Mouse (Mus musculus) forebrain, embryonic 14.5 days (tissue): ENCODE data around the gene Lce1h. TPM values are rescaled to one million over a fixed set of nuclear protein-coding genes. Genes with fewer than 3 reads are reported as not detected.

Source experiments
- ATAC-seq: fragments of 200-750 bp; cut with Nextera tagmentation; 2 replicates; pipeline ENCODE4 v1.8.0; 2017; ENCODE audit warnings: mild to moderate bottlenecking, moderate library complexity
- DNase-seq: peaks from one replicate; pipeline ENCODE4 v3.0.0-alpha.2; 2015; ENCODE audit warnings: low spot score
- H3K27ac ChIP-seq: fragments of 300-500 bp; sonication (generic); 2 replicates; pipeline ENCODE4 v1.5.1; 2014; ENCODE audit warnings: low read depth, mild to moderate bottlenecking, control low read depth, low read length, moderate library complexity
- H3K27me3 ChIP-seq: fragments of 300-500 bp; sonication (generic); replicated peaks from 2 replicates; pipeline ENCODE4 v1.6.1; 2014; ENCODE audit warnings: low read length, control low read depth, mixed read lengths; ENCODE audit not compliant: control insufficient read depth, insufficient read depth
- H3K36me3 ChIP-seq: fragments of 300-500 bp; sonication (generic); 2 replicates; pipeline ENCODE4 v1.6.1; 2014; ENCODE audit warnings: low read length, control low read depth; ENCODE audit not compliant: control insufficient read depth, insufficient read depth
- H3K4me1 ChIP-seq: fragments of 300-500 bp; sonication (generic); 2 replicates; pipeline ENCODE4 v1.6.1; 2014; ENCODE audit warnings: antibody characterized with exemption, low read length, control low read depth; ENCODE audit not compliant: control insufficient read depth, insufficient read depth
- H3K4me2 ChIP-seq: fragments of 300-500 bp; sonication (generic); 2 replicates; pipeline ENCODE4 v1.6.1; 2014; ENCODE audit warnings: mild to moderate bottlenecking, control low read depth, low read length
- H3K4me3 ChIP-seq: fragments of 300-500 bp; sonication (generic); 2 replicates; pipeline ENCODE4 v1.5.1; 2014; ENCODE audit warnings: low read depth, low read length, control low read depth
- H3K9ac ChIP-seq: fragments of 300-500 bp; sonication (generic); 2 replicates; pipeline ENCODE4 v1.6.1; 2014; ENCODE audit warnings: mild to moderate bottlenecking, low read length, control low read depth, moderate library complexity
- H3K9me3 ChIP-seq: fragments of 300-500 bp; sonication (generic); replicated peaks from 2 replicates; pipeline ENCODE4 v1.6.1; 2016; ENCODE audit warnings: low read length, control low read depth, mixed read lengths; ENCODE audit not compliant: control insufficient read depth
- WGBS: fragments of 180-500 bp; shearing (Covaris S2); extraction: QIAGEN DNeasy Blood & Tissue Kit; methylation state at CpG from one replicate; pipeline ENCODE4 v1.1.7; 2014; 5-methylcytosine and 5-hydroxymethylcytosine counted together
- polyA plus RNA-seq: library from polyadenylated mRNA; unstranded; fragments of >200 nt; fragmentation: Nextera tagmentation; extraction: Ambion mirVana; gene quantifications from 2 replicates; pipeline ENCODE4 v1.2.1, GENCODE M21; 2014

Gene Lce1h
- polyA plus RNA-seq, 1 experiment from 2014 or later: not detected

DNA sequence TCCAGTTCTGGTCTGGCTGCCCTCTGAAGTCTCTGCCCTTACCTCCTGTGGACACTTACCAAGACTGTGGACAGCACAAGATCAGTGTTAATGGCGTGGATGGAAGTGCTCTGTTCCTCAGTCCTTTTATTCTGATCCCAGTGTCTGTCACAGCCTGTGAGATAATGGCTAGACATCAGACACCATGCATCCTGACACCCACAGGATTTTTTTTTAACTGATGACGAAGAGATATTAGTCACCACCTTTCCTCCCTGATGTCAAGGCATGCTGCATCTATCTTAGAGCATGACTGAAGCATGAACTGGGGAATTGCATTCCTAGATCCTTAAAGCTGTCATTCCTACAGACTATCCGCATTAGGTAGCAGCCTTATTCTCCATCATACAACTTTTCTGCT, 44.6 kb downstream of the Lce1h start, which contains the start of gene Lce1f:
Lce1f (minus strand) TSS at position 101 of the 400 bp plus-strand sequence.
- Histone ChIP-seq H3K36me3 (no peaks in the 10 kb centered on the region), H3K4me2 (no peak within 1 kb of the TSS), H3K27me3 (no peaks in the 10 kb centered on the region), H3K4me3 (no peak within 1 kb of the TSS), H3K4me1 (no peaks in the 10 kb centered on the region), H3K27ac (no peak within 1 kb of the TSS), H3K9me3 (no peaks in the 10 kb centered on the region), H3K9ac (no peak within 1 kb of the TSS)
- no peak for ATAC-seq
- no peak for DNase-seq
- WGBS: 85% methylated on average over 3 of the region's 3 CpGs

DNA sequence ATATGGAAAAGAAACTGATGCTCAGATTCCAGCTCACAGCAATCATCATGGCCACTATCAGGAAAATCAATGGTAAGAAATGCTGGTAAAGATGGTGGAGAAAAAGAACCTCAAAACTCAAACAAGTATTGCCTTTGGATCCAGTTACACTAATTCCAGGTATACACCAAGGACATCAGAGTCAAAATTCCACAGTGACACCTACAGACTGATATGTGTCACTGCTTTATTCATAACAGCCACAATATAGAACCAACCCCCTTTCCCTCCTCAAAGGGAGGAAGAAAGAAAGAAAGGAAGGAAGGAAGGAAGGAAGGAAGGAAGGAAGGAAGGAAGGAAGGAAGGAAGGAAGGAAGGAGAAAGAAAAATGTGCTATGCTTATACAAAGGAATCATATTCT, 49.7 kb downstream of the Lce1h start:
- Histone ChIP-seq H3K9ac (no peak overlapping the region), H3K4me3 (no peak overlapping the region), H3K27me3 (no peaks in the 10 kb centered on the region), H3K4me2 (no peak overlapping the region), H3K27ac (no peak overlapping the region), H3K4me1 (no peaks in the 10 kb centered on the region), H3K9me3 (no peaks in the 10 kb centered on the region), H3K36me3 (no peaks in the 10 kb centered on the region)
- ATAC-seq (no peak), DNase-seq (no peak)

Other genes with a start within 250 kb of the Lce1h start
- not detected in 2 replicates for gene 2310046K23Rik, start 230.6 kb downstream of the Lce1h start, polyA plus RNA-seq
- gene Ivl, start 191.3 kb downstream of the Lce1h start, polyA plus RNA-seq: not detected in 2 replicates
- gene Smcp, start 176.1 kb downstream of the Lce1h start, polyA plus RNA-seq: not detected in 2 replicates
- gene 2210017I01Rik, start 157.6 kb downstream of the Lce1h start, polyA plus RNA-seq: not detected in 2 replicates
- gene Lce6a, start 143.4 kb downstream of the Lce1h start, polyA plus RNA-seq: not detected in 2 replicates
- gene Lce1a1, start 116.8 kb downstream of the Lce1h start, polyA plus RNA-seq: not detected in 2 replicates
- gene Lce1b, start 108.1 kb downstream of the Lce1h start, polyA plus RNA-seq: not detected in 2 replicates
- gene Lce1a2, start 94.8 kb downstream of the Lce1h start, polyA plus RNA-seq: not detected in 2 replicates
- gene Lce1c, start 85.8 kb downstream of the Lce1h start, polyA plus RNA-seq: not detected in 2 replicates
- gene Lce1d, start 77.9 kb downstream of the Lce1h start, polyA plus RNA-seq: not detected in 2 replicates
- not detected in 2 replicates for gene Lce1e, start 56.0 kb downstream of the Lce1h start, polyA plus RNA-seq
- not detected in 2 replicates for gene Lce1f, start 44.7 kb downstream of the Lce1h start, polyA plus RNA-seq
- not detected in 2 replicates for gene Gm38119, start 26.0 kb downstream of the Lce1h start, polyA plus RNA-seq
- gene Lce1g, start 12.7 kb downstream of the Lce1h start, polyA plus RNA-seq: not detected in 2 replicates
- gene Lce1i, start 13.8 kb upstream of the Lce1h start, polyA plus RNA-seq: not detected in 2 replicates
- gene Lce1j, start 25.4 kb upstream of the Lce1h start, polyA plus RNA-seq: not detected in 2 replicates
- not detected in 2 replicates for gene Lce1k, start 42.8 kb upstream of the Lce1h start, polyA plus RNA-seq
- not detected in 2 replicates for gene Kprp, start 62.2 kb upstream of the Lce1h start, polyA plus RNA-seq
- gene Lce1l, start 86.2 kb upstream of the Lce1h start, polyA plus RNA-seq: not detected in 2 replicates
- not detected in 2 replicates for gene 2310050C09Rik, start 105.2 kb upstream of the Lce1h start, polyA plus RNA-seq
- gene Lce3a, start 161.2 kb upstream of the Lce1h start, polyA plus RNA-seq: not detected in 2 replicates
- not detected in 2 replicates for gene Lce3b, start 167.9 kb upstream of the Lce1h start, polyA plus RNA-seq
- gene Lce3c, start 179.4 kb upstream of the Lce1h start, polyA plus RNA-seq: not detected in 2 replicates
- not detected in 2 replicates for gene Lce3d, start 192.3 kb upstream of the Lce1h start, polyA plus RNA-seq
- not detected in 2 replicates for gene Lce3e, start 202.0 kb upstream of the Lce1h start, polyA plus RNA-seq
- not detected in 2 replicates for gene Lce3f, start 227.2 kb upstream of the Lce1h start, polyA plus RNA-seq